ENCODE assay signal across 12 mouse cellular contexts in genomic region chr2:119408733-119409132, GRCm38 (mm10). TPM values are rescaled to one million over a fixed set of nuclear protein-coding genes. Genes with fewer than 3 reads are reported as not detected.
DNase-seq lines count a peak whose midpoint lies in the region; ATAC-seq and TF ChIP-seq lines count a peak whose summit lies in the region.
"Had no signal": no experiment of that assay in that cellular context is flagged by ENCODE, and none has a peak within 500 bp of the region (broad histone marks: within the 10 kb centered on the region; RNA-seq: fewer than 3 reads in every experiment).

No protein-coding gene starts in this region.

- DNase-seq in forebrain, embryonic 14.5 days (ENCODE audit: low spot score), result no peak
- no peak for DNase-seq in hindbrain, embryonic 14.5 days (ENCODE audit: low spot score)
- DNase-seq in liver, adult 2 months (ENCODE audit: extremely low read depth, low read depth, low spot score), result no peak
- no peak for DNase-seq in liver, embryonic 11.5 days (ENCODE audit: low spot score)
- no peak for DNase-seq in right cerebral cortex, postnatal 10 days (ENCODE audit: low spot score in 2 of 2)
- DNase-seq: cerebellum, adult 2 months; right cerebral cortex, adult 18-20 months; thymus, postnatal 25 days had no signal

- ATAC-seq in forebrain, embryonic 16.5 days, result no peak
- ATAC-seq in forebrain, embryonic 14.5 days, result no peak
- no peak for ATAC-seq in hindbrain, embryonic 12.5 days (ENCODE audit: low FRiP score)
- ATAC-seq in hindbrain, embryonic 14.5 days (ENCODE audit: low FRiP score), result no peak
- no peak for ATAC-seq in liver, embryonic 11.5 days (replicated peaks; ENCODE audit: low FRiP score)
- ATAC-seq: liver, embryonic 12.5 days had no signal

- H3K9ac ChIP-seq in forebrain, embryonic 16.5 days (replicated peaks; ENCODE audit: low read depth, low read length), result no peak overlapping the region
- H3K9ac ChIP-seq in forebrain, embryonic 14.5 days (ENCODE audit: low read length), result no peak overlapping the region
- H3K9ac ChIP-seq in hindbrain, embryonic 12.5 days, result no peak overlapping the region
- H3K9ac ChIP-seq in hindbrain, embryonic 14.5 days, result no peak overlapping the region
- H3K9ac ChIP-seq in liver, adult 2 months (ENCODE audit: low read depth, low read length), result no peak overlapping the region
- no peak overlapping the region for H3K9ac ChIP-seq in liver, embryonic 11.5 days (ENCODE audit: low read depth, low read length)
- H3K9ac ChIP-seq: liver, embryonic 12.5 days had no signal

- no peaks in the 10 kb centered on the region for H3K9me3 ChIP-seq in forebrain, embryonic 16.5 days (ENCODE audit: control insufficient read depth, low read length)
- H3K9me3 ChIP-seq in forebrain, embryonic 14.5 days (replicated peaks; ENCODE audit: control insufficient read depth, low read length), result no peaks in the 10 kb centered on the region
- no peaks in the 10 kb centered on the region for H3K9me3 ChIP-seq in hindbrain, embryonic 12.5 days (replicated peaks)
- no peaks in the 10 kb centered on the region for H3K9me3 ChIP-seq in hindbrain, embryonic 14.5 days (ENCODE audit: control insufficient read depth, low read length)
- H3K9me3 ChIP-seq in liver, embryonic 11.5 days (ENCODE audit: control insufficient read depth, low read length), result no peaks in the 10 kb centered on the region
- H3K9me3 ChIP-seq: liver, embryonic 12.5 days had no signal

- H3K36me3 ChIP-seq in forebrain, embryonic 16.5 days (ENCODE audit: control insufficient read depth, insufficient read depth), result peaks cover 10% of the 10 kb centered on the region
- H3K36me3 ChIP-seq in forebrain, embryonic 14.5 days (ENCODE audit: control insufficient read depth, insufficient read depth, low read length), result peaks cover 54% of the 10 kb centered on the region
- H3K36me3 ChIP-seq in hindbrain, embryonic 12.5 days, result peaks cover 59% of the 10 kb centered on the region
- H3K36me3 ChIP-seq in hindbrain, embryonic 14.5 days (replicated peaks; ENCODE audit: control insufficient read depth, insufficient read depth), result peaks cover 70% of the 10 kb centered on the region
- H3K36me3 ChIP-seq in liver, adult 2 months (ENCODE audit: control insufficient read depth, insufficient read depth, low read length), result peaks cover 53% of the 10 kb centered on the region
- peaks cover 14% of the 10 kb centered on the region for H3K36me3 ChIP-seq in liver, embryonic 11.5 days (ENCODE audit: control insufficient read depth, insufficient read depth, low read length)

- H3K27me3 ChIP-seq in forebrain, embryonic 16.5 days (replicated peaks; ENCODE audit: control insufficient read depth, insufficient read depth, low read length), result no peaks in the 10 kb centered on the region
- H3K27me3 ChIP-seq in forebrain, embryonic 14.5 days (replicated peaks; ENCODE audit: control insufficient read depth, insufficient read depth, low read length), result no peaks in the 10 kb centered on the region
- no peaks in the 10 kb centered on the region for H3K27me3 ChIP-seq in hindbrain, embryonic 12.5 days
- H3K27me3 ChIP-seq in hindbrain, embryonic 14.5 days (ENCODE audit: control insufficient read depth, insufficient read depth, low read length), result no peaks in the 10 kb centered on the region
- H3K27me3 ChIP-seq in liver, adult 2 months (ENCODE audit: control insufficient read depth, insufficient read depth, low read length), result no peaks in the 10 kb centered on the region
- H3K27me3 ChIP-seq in liver, embryonic 11.5 days (replicated peaks; ENCODE audit: control insufficient read depth, insufficient read depth, low read length), result no peaks in the 10 kb centered on the region
- H3K27me3 ChIP-seq: liver, embryonic 12.5 days had no signal

- TF ChIP-seq CTCF in liver, adult 2 months (IDR thresholded peaks at IDR 0.05; ENCODE audit: low read depth, low read length), result no peak

- no peaks in the 10 kb centered on the region; the same call in 1 of the 2 replicates for H3K4me1 ChIP-seq in forebrain, embryonic 16.5 days (replicated peaks; ENCODE audit: control insufficient read depth, insufficient read depth, low read length)
- H3K4me1 ChIP-seq in forebrain, embryonic 14.5 days (ENCODE audit: control insufficient read depth, insufficient read depth, low read length), result no peaks in the 10 kb centered on the region
- H3K4me1 ChIP-seq in hindbrain, embryonic 12.5 days, result no peaks in the 10 kb centered on the region
- no peaks in the 10 kb centered on the region for H3K4me1 ChIP-seq in hindbrain, embryonic 14.5 days (replicated peaks; ENCODE audit: control insufficient read depth, insufficient read depth, low read length)
- H3K4me1 ChIP-seq in liver, adult 2 months (ENCODE audit: control insufficient read depth, insufficient read depth, low read length), result peaks cover 2% of the 10 kb centered on the region
- H3K4me1 ChIP-seq in liver, embryonic 11.5 days (replicated peaks; ENCODE audit: control insufficient read depth, insufficient read depth, low read length), result no peaks in the 10 kb centered on the region
- H3K4me1 ChIP-seq in brown adipose tissue, adult 24 weeks (ENCODE audit: control insufficient read depth, insufficient read depth, insufficient read length, low read length), result peaks cover 7% of the 10 kb centered on the region; the same call in 1 of the 2 replicates
- H3K4me1 ChIP-seq: liver, embryonic 12.5 days had no signal

- H3K4me3 ChIP-seq in forebrain, embryonic 16.5 days (replicated peaks; ENCODE audit: low read length), result no peak overlapping the region
- H3K4me3 ChIP-seq in forebrain, embryonic 14.5 days (ENCODE audit: low read depth, low read length), result no peak overlapping the region
- no peak overlapping the region for H3K4me3 ChIP-seq in hindbrain, embryonic 12.5 days
- no peak overlapping the region for H3K4me3 ChIP-seq in hindbrain, embryonic 14.5 days (replicated peaks; ENCODE audit: low read length)
- no peak overlapping the region for H3K4me3 ChIP-seq in liver, adult 2 months (ENCODE audit: insufficient read depth, low read depth, low read length)
- no peak overlapping the region for H3K4me3 ChIP-seq in liver, embryonic 11.5 days (ENCODE audit: low read depth, low read length)
- no peak overlapping the region for H3K4me3 ChIP-seq in brown adipose tissue, adult 24 weeks (ENCODE audit: insufficient read depth, low read depth, low read length)
- H3K4me3 ChIP-seq: liver, embryonic 12.5 days had no signal

- no peaks in the 10 kb centered on the region for H3K79me2 ChIP-seq in liver, adult 2 months (ENCODE audit: control insufficient read depth, insufficient read depth, low read length)

- peak overlapping the region; percentile 73 for H3K27ac ChIP-seq in forebrain, embryonic 16.5 days (ENCODE audit: low read length)
- H3K27ac ChIP-seq in forebrain, embryonic 14.5 days (ENCODE audit: low read depth, low read length), result no peak overlapping the region
- peak overlapping the region; percentile 48; the same call in 1 of the 2 replicates for H3K27ac ChIP-seq in hindbrain, embryonic 12.5 days
- no peak overlapping the region for H3K27ac ChIP-seq in hindbrain, embryonic 14.5 days
- H3K27ac ChIP-seq in liver, adult 2 months (replicated peaks; ENCODE audit: insufficient read depth, low read depth, low read length), result peak overlapping the region; percentile 58
- H3K27ac ChIP-seq in liver, embryonic 11.5 days (ENCODE audit: low read depth, low read length), result no peak overlapping the region
- peak overlapping the region; percentile 45 for H3K27ac ChIP-seq in brown adipose tissue, adult 24 weeks (replicated peaks; ENCODE audit: low read depth, low read length)

- H3K4me2 ChIP-seq in forebrain, embryonic 16.5 days (ENCODE audit: low read length), result no peak overlapping the region
- no peak overlapping the region for H3K4me2 ChIP-seq in forebrain, embryonic 14.5 days (ENCODE audit: low read length)
- H3K4me2 ChIP-seq in hindbrain, embryonic 12.5 days (replicated peaks), result no peak overlapping the region
- no peak overlapping the region for H3K4me2 ChIP-seq in hindbrain, embryonic 14.5 days (replicated peaks)
- no peak overlapping the region for H3K4me2 ChIP-seq in liver, embryonic 11.5 days
- H3K4me2 ChIP-seq: liver, embryonic 12.5 days had no signal

- TF ChIP-seq POLR2A in liver, adult 2 months (IDR thresholded peaks at IDR 0.05; ENCODE audit: extremely low read depth, insufficient read depth, low read length), result no peak

RNA-seq across cellular contexts. Expression of gene Chac1, which starts 57.7 kb away (rescaled TPM):
- polyA plus RNA-seq in forebrain, embryonic 16.5 days (2015; fragmentation: Nextera tagmentation; extraction: Ambion mirVana), result 4.6 and 11.3 TPM in 2 replicates
- 3.5 and 3.8 TPM in 2 replicates for polyA plus RNA-seq in forebrain, embryonic 14.5 days (2014; fragmentation: Nextera tagmentation; extraction: Ambion mirVana)
- polyA plus RNA-seq in hindbrain, embryonic 12.5 days (2016; fragmentation: Nextera tagmentation; extraction: Ambion mirVana), result 1.9 and 2.4 TPM in 2 replicates
- 8.8 and 10.3 TPM in 2 replicates for polyA plus RNA-seq in hindbrain, embryonic 14.5 days (2014; fragmentation: Nextera tagmentation; extraction: Ambion mirVana)
- 3.2 and 5.5 TPM in 2 replicates for total RNA-seq in liver, adult 2 months (2014; rRNA removed)
- 4.1 and 6.1 TPM in 2 replicates for polyA plus RNA-seq in liver, adult 2 months (2012; rRNA removed)
- 2.9 and 3.2 TPM in 2 replicates for polyA plus RNA-seq in liver, embryonic 11.5 days (2014; fragmentation: Nextera tagmentation; extraction: Ambion mirVana)
- 2.1 and 2.3 TPM in 2 replicates for polyA plus RNA-seq in brown adipose tissue, adult 24 weeks (2012; ENCODE audit: insufficient read depth, insufficient read length, missing spikeins)

Comparison
In these comparisons a context has a peak if more than half of its experiments do, and no peak if none do; other contexts are left out.
1. H3K27ac ChIP-seq: peak in forebrain, embryonic 16.5 days (single experiment), hindbrain, embryonic 12.5 days (single experiment), liver, adult 2 months (single experiment) and brown adipose tissue, adult 24 weeks (single experiment); none in forebrain, embryonic 14.5 days (single experiment), hindbrain, embryonic 14.5 days (single experiment) and liver, embryonic 11.5 days (single experiment).